Mouse (Mus musculus): ENCODE results near the gene Cmip. TPM values are rescaled to one million over a fixed set of nuclear protein-coding genes. Genes with fewer than 3 reads are reported as not detected.

Gene Cmip
- polyA plus RNA-seq, 1 experiment from 2014 or later, result 20.8 TPM

DNA sequence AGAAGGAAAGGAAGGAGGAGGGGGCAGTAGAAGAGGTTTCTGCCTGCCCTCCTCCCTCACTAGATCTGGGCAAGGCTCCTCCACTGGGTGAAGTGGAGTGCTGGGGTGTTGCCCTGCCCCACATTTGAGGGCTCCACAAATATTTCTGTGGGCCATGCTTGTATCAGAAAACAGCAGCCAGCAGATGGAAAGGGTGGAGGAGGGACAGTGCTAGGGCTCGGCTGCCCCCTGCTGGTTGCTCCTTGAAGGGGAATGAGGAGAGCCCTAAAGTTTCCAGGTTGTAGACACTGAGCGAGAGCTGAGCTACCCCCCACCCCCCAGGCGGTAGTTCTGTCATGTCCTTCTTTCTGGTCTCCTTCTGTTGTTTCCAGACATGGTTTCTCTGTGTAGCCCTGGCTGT lies 214.3 kb downstream of the Cmip start:
- 27% methylated on average over 3 of the region's 3 CpGs for WGBS
- H3K27ac ChIP-seq, result no peak overlapping the region
- ATAC-seq (ENCODE audit: insufficient number of reproducible peaks, insufficient read depth, low FRiP score, low TSS enrichment, low read depth), result no peak; the same call in 1 of the 2 replicates

DNA sequence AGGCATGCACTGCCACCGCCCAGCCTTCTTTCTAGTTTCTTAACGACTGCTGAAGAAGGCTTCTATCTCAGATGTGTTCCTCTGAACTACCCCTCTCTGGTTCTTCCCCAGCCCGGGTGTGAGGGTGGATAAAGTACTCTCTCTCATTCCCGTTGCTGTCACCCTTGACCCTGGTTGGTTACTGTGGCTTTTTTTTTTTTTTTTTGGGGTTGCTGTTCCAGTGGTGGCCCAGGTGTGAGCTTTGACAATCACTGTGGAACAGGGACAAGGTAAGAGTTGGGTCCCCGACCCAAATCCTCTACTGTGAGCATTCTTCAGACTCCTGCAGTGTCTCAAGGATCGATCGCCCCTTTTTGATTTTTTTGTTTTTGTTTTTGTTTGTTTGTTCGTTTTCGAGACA lies 214.8 kb downstream of the Cmip start:
- no peak overlapping the region for H3K27ac ChIP-seq
- no peak overlapping the region for H3K9ac ChIP-seq (replicated peaks)
- no peaks in the 10 kb centered on the region for H3K36me3 ChIP-seq
- H3K4me1 ChIP-seq (replicated peaks), result peaks cover 17% of the 10 kb centered on the region
- H3K9me3 ChIP-seq, result no peaks in the 10 kb centered on the region
- no peak overlapping the region for H3K4me2 ChIP-seq
- H3K27me3 ChIP-seq, result no peaks in the 10 kb centered on the region
- WGBS, result 72% methylated on average over 9 of the region's 9 CpGs
- no peak for ATAC-seq (ENCODE audit: insufficient number of reproducible peaks, insufficient read depth, low FRiP score, low TSS enrichment, low read depth)
- H3K4me3 ChIP-seq (replicated peaks), result no peak overlapping the region

More for the DNA sequence above, 214.3 kb downstream of the Cmip start:
- no peaks in the 10 kb centered on the region for H3K36me3 ChIP-seq
- H3K27me3 ChIP-seq, result no peaks in the 10 kb centered on the region
- no peak overlapping the region for H3K4me2 ChIP-seq
- H3K4me3 ChIP-seq (replicated peaks), result no peak overlapping the region
- H3K9ac ChIP-seq (replicated peaks), result no peak overlapping the region
- H3K4me1 ChIP-seq (replicated peaks), result peaks cover 17% of the 10 kb centered on the region
- H3K9me3 ChIP-seq, result no peaks in the 10 kb centered on the region

- ATAC-seq (ENCODE audit: insufficient number of reproducible peaks, insufficient read depth, low FRiP score, low TSS enrichment, low read depth), result no peak
- Histone ChIP-seq H3K4me3 (replicated peaks) (no peak overlapping the region), H3K9me3 (no peaks in the 10 kb centered on the region), H3K4me1 (replicated peaks) (peaks cover 17% of the 10 kb centered on the region), H3K4me2 (no peak overlapping the region), H3K27ac (no peak overlapping the region), H3K9ac (replicated peaks) (no peak overlapping the region), H3K27me3 (no peaks in the 10 kb centered on the region), H3K36me3 (no peaks in the 10 kb centered on the region)
- WGBS, result 81% methylated on average over 4 of the region's 4 CpGs
Measured at GRCm38 (mm10) chr8:117472332-117472731, 215.5 kb downstream of the Cmip start.

- Histone ChIP-seq H3K27me3 (no peaks in the 10 kb centered on the region), H3K4me1 (replicated peaks) (peaks cover 10% of the 10 kb centered on the region), H3K9me3 (no peaks in the 10 kb centered on the region), H3K36me3 (no peaks in the 10 kb centered on the region), H3K4me3 (replicated peaks) (no peak overlapping the region), H3K27ac (no peak overlapping the region), H3K9ac (replicated peaks) (no peak overlapping the region), H3K4me2 (no peak overlapping the region)
- WGBS, result 3% methylated on average over 5 of the region's 5 CpGs
- ATAC-seq (ENCODE audit: insufficient number of reproducible peaks, insufficient read depth, low FRiP score, low TSS enrichment, low read depth), result no peak
Measured at GRCm38 (mm10) chr8:117474944-117475343, 218.1 kb downstream of the Cmip start.

DNA sequence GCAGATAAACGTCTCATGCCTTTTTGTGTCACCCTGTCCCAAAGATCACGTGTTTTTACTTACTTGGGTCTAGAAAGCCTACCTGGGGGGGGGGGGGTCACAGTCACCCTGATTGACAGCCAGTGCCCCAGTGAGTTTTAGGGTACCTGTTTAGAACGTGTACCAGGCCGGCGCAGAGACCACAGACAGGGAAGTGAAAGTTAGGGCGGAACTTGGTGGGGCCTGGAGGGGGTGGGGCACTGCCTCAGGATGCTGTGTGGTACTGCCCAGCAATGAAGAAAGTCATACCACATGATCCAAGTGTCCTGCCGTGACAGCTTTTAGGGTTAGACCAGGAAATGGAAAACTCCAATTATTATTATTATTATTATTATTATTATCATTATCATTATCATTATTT lies 219.0 kb downstream of the Cmip start:
- ATAC-seq (ENCODE audit: insufficient number of reproducible peaks, insufficient read depth, low FRiP score, low TSS enrichment, low read depth), result no peak
- no peak overlapping the region for H3K9ac ChIP-seq (replicated peaks)
- peaks cover 2% of the 10 kb centered on the region for H3K4me1 ChIP-seq (replicated peaks)
- H3K4me2 ChIP-seq, result no peak overlapping the region
- H3K36me3 ChIP-seq, result no peaks in the 10 kb centered on the region
- no peaks in the 10 kb centered on the region for H3K9me3 ChIP-seq
- H3K27me3 ChIP-seq, result no peaks in the 10 kb centered on the region
- no peak overlapping the region for H3K27ac ChIP-seq
- no peak overlapping the region for H3K4me3 ChIP-seq (replicated peaks)
- 79% methylated on average over 7 of the region's 7 CpGs for WGBS

- H3K4me2 ChIP-seq, result no peak overlapping the region
- no peak overlapping the region for H3K4me3 ChIP-seq (replicated peaks)
- no peak overlapping the region for H3K9ac ChIP-seq (replicated peaks)
- H3K36me3 ChIP-seq, result no peaks in the 10 kb centered on the region
- no peak for ATAC-seq (ENCODE audit: insufficient number of reproducible peaks, insufficient read depth, low FRiP score, low TSS enrichment, low read depth)
- H3K27ac ChIP-seq, result no peak overlapping the region
- H3K9me3 ChIP-seq, result no peaks in the 10 kb centered on the region
- H3K27me3 ChIP-seq, result no peaks in the 10 kb centered on the region
- no peaks in the 10 kb centered on the region for H3K4me1 ChIP-seq (replicated peaks)
Measured at GRCm38 (mm10) chr8:117478082-117478481, 221.2 kb downstream of the Cmip start.

DNA sequence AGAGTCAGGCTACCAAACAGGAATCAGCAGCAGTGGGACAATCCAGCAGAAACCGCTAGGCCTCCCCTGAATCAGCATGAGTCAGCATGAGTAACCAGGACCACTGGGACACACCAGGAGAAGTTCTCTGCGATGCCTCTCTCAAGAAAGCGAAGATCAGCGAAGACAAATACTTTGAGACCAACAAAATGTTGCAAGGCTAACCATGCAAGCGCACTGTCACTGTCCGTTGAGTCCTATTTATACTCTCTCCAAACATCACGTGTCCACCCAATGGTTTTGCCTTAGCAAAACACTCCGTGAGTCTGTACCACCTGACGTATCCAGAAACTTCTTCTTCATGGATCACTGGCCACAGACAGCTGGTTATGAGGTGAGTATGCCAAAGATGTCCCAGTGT lies 223.1 kb downstream of the Cmip start:
- WGBS, result 94% methylated on average over 9 of the region's 9 CpGs
- Histone ChIP-seq H3K4me1 (replicated peaks) (no peaks in the 10 kb centered on the region), H3K27me3 (no peaks in the 10 kb centered on the region), H3K36me3 (no peaks in the 10 kb centered on the region), H3K27ac (no peak overlapping the region), H3K4me2 (no peak overlapping the region), H3K4me3 (replicated peaks) (no peak overlapping the region), H3K9ac (replicated peaks) (no peak overlapping the region), H3K9me3 (no peaks in the 10 kb centered on the region)
- no peak for ATAC-seq (ENCODE audit: insufficient number of reproducible peaks, insufficient read depth, low FRiP score, low TSS enrichment, low read depth)

DNA sequence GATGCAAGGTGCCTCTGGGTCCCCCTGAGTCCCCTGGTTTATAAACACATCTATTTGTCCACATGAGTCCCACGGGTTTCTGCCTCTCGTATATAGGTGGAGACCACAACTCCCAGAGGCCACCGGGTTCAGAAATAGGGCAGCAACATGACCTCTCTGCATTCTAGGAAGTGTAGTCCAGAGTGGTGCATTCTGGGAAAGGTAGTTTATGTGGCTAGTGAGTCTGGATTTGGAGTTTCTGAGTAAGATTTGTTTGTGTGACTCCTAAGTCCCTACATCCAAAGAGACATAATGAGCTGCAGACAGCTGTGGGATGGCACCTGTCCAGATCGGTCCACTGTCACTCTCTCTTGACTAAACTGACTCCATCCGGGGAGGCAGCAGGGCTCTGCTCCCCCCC lies 223.7 kb downstream of the Cmip start:
- Histone ChIP-seq H3K9ac (replicated peaks) (no peak overlapping the region), H3K27me3 (no peaks in the 10 kb centered on the region), H3K36me3 (no peaks in the 10 kb centered on the region), H3K9me3 (no peaks in the 10 kb centered on the region), H3K27ac (no peak overlapping the region), H3K4me3 (replicated peaks) (no peak overlapping the region), H3K4me2 (no peak overlapping the region), H3K4me1 (replicated peaks) (no peaks in the 10 kb centered on the region)
- ATAC-seq (ENCODE audit: insufficient number of reproducible peaks, insufficient read depth, low FRiP score, low TSS enrichment, low read depth), result no peak
- 75% methylated on average over 5 of the region's 5 CpGs for WGBS

DNA sequence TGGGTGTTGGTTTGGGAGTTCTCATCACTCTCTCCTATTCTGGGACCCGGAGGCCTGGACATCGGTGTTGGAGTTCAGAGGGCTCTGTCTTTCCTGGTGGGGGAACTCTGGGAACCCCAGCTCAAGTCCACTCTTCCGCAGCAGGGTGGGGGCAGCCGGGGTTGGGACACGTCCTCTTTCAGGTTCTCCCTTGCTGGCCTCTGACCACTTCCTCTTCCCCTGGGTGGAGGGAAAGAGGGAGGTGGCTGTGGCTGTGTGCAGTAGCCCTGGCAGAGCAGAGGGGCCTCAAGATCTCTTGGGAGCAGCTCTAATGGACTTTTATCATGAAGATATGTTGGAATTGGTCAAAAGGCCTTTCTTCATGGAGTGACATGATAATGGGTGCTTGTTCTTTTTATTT lies 225.0 kb downstream of the Cmip start:
- H3K27me3 ChIP-seq, result no peaks in the 10 kb centered on the region
- H3K4me2 ChIP-seq, result no peak overlapping the region
- H3K4me3 ChIP-seq (replicated peaks), result no peak overlapping the region
- H3K4me1 ChIP-seq (replicated peaks), result no peaks in the 10 kb centered on the region
- no peak overlapping the region for H3K9ac ChIP-seq (replicated peaks)
- no peaks in the 10 kb centered on the region for H3K36me3 ChIP-seq
- ATAC-seq (ENCODE audit: insufficient number of reproducible peaks, insufficient read depth, low FRiP score, low TSS enrichment, low read depth), result no peak
- WGBS, result 83% methylated on average over 5 of the region's 5 CpGs
- no peak overlapping the region for H3K27ac ChIP-seq
- no peaks in the 10 kb centered on the region for H3K9me3 ChIP-seq

DNA sequence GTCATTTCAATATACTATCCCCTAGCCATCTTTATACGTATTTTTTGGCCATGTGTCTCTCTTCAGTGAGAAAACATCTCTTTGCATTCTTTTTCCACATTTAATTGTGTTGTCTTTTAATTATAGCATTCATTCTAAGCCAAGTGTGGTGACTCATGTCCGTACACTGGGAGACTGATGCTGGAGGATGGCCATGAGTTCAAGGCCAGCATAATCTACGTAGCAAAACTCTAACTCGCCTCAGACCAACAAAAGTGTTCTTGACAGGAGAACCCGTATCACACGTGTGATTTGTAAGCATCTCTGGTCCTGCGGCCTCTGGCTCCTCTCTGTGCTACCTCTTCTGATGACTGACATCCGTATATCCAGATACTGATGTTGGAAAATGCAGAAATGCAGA lies 227.9 kb downstream of the Cmip start:
- no peak overlapping the region for H3K4me2 ChIP-seq
- no peak for ATAC-seq (ENCODE audit: insufficient number of reproducible peaks, insufficient read depth, low FRiP score, low TSS enrichment, low read depth)
- no peak overlapping the region for H3K9ac ChIP-seq (replicated peaks)
- H3K4me3 ChIP-seq (replicated peaks), result no peak overlapping the region
- H3K4me1 ChIP-seq (replicated peaks), result no peaks in the 10 kb centered on the region
- no peaks in the 10 kb centered on the region for H3K9me3 ChIP-seq
- no peaks in the 10 kb centered on the region for H3K27me3 ChIP-seq
- WGBS, result 85% methylated on average over 8 of the region's 8 CpGs
- H3K36me3 ChIP-seq, result no peaks in the 10 kb centered on the region
- H3K27ac ChIP-seq, result no peak overlapping the region

- H3K4me3 ChIP-seq (replicated peaks), result no peak overlapping the region
- H3K9ac ChIP-seq (replicated peaks), result no peak overlapping the region
- no peaks in the 10 kb centered on the region for H3K27me3 ChIP-seq
- no peak overlapping the region for H3K27ac ChIP-seq
- 89% methylated on average over 1 of the region's 1 CpGs for WGBS
- no peaks in the 10 kb centered on the region for H3K4me1 ChIP-seq (replicated peaks)
- H3K36me3 ChIP-seq, result no peaks in the 10 kb centered on the region
- no peak for ATAC-seq (ENCODE audit: insufficient number of reproducible peaks, insufficient read depth, low FRiP score, low TSS enrichment, low read depth)
- no peak overlapping the region for H3K4me2 ChIP-seq
- H3K9me3 ChIP-seq, result no peaks in the 10 kb centered on the region
Measured at GRCm38 (mm10) chr8:117485316-117485715, 228.5 kb downstream of the Cmip start.

- no peak overlapping the region for H3K4me3 ChIP-seq (replicated peaks)
- no peaks in the 10 kb centered on the region for H3K36me3 ChIP-seq
- no peaks in the 10 kb centered on the region for H3K9me3 ChIP-seq
- WGBS, result 82% methylated on average over 10 of the region's 10 CpGs
- H3K4me2 ChIP-seq, result no peak overlapping the region
- peaks cover 13% of the 10 kb centered on the region for H3K27me3 ChIP-seq
- no peaks in the 10 kb centered on the region for H3K4me1 ChIP-seq (replicated peaks)
- no peak overlapping the region for H3K27ac ChIP-seq
- ATAC-seq (ENCODE audit: insufficient number of reproducible peaks, insufficient read depth, low FRiP score, low TSS enrichment, low read depth), result no peak
- no peak overlapping the region for H3K9ac ChIP-seq (replicated peaks)
Measured at GRCm38 (mm10) chr8:117488246-117489005, 231.6 kb downstream of the Cmip start.
